Mouse (Mus musculus) embryonic facial prominence, embryonic 13.5 days (tissue): Measurements from ENCODE around the gene Fgf23. TPM values are rescaled to one million over a fixed set of nuclear protein-coding genes. Genes with fewer than 3 reads are reported as not detected.

Experiments
- ATAC-seq: fragments of 200-750 bp; cut with Nextera tagmentation; 2 replicates; pipeline ENCODE4 v1.8.0; 2017; ENCODE audit warnings: low read depth; ENCODE audit not compliant: insufficient number of reproducible peaks, insufficient read depth, low FRiP score, low TSS enrichment
- H3K27ac ChIP-seq: fragments of 300-500 bp; sonication (generic); 2 replicates; pipeline ENCODE4 v1.5.1; 2015; ENCODE audit warnings: moderate library complexity, mild to moderate bottlenecking, inconsistent platforms
- H3K27me3 ChIP-seq: fragments of 300-500 bp; sonication (generic); 2 replicates; pipeline ENCODE4 v1.6.1; 2015; ENCODE audit warnings: mild to moderate bottlenecking, inconsistent platforms
- H3K36me3 ChIP-seq: fragments of 300-500 bp; sonication (generic); 2 replicates; pipeline ENCODE4 v1.6.1; 2015; ENCODE audit warnings: mild to moderate bottlenecking, inconsistent platforms
- H3K4me1 ChIP-seq: fragments of 300-500 bp; sonication (generic); 2 replicates; pipeline ENCODE4 v1.6.1; 2015; ENCODE audit warnings: inconsistent platforms
- H3K4me2 ChIP-seq: fragments of 300-500 bp; sonication (generic); 2 replicates; pipeline ENCODE4 v1.6.1; 2015; ENCODE audit warnings: moderate library complexity, mild to moderate bottlenecking, inconsistent platforms
- H3K4me3 ChIP-seq: fragments of 300-500 bp; sonication (generic); 2 replicates; pipeline ENCODE4 v1.5.1; 2015; ENCODE audit warnings: mild to moderate bottlenecking, inconsistent platforms
- H3K9ac ChIP-seq: fragments of 300-500 bp; sonication (generic); 2 replicates; pipeline ENCODE4 v1.6.1; 2015; ENCODE audit warnings: mild to moderate bottlenecking, inconsistent platforms
- H3K9me3 ChIP-seq: fragments of 300-500 bp; sonication (generic); 2 replicates; pipeline ENCODE4 v1.6.1; 2016; ENCODE audit warnings: inconsistent platforms
- WGBS: fragments of 180-500 bp; shearing (Covaris S2); methylation state at CpG from one replicate; pipeline ENCODE4 v1.1.7; 2015; ENCODE audit warnings: mixed read lengths; 5-methylcytosine and 5-hydroxymethylcytosine counted together
- polyA plus RNA-seq: library from polyadenylated mRNA; unstranded; fragments of >200 nt; fragmentation: Nextera tagmentation; extraction: Ambion mirVana; gene quantifications from 2 replicates; pipeline ENCODE4 v1.2.1, GENCODE M21; 2015

Fgf23 gene
- polyA plus RNA-seq, 1 experiment from 2014 or later = 0.30 TPM

DNA sequence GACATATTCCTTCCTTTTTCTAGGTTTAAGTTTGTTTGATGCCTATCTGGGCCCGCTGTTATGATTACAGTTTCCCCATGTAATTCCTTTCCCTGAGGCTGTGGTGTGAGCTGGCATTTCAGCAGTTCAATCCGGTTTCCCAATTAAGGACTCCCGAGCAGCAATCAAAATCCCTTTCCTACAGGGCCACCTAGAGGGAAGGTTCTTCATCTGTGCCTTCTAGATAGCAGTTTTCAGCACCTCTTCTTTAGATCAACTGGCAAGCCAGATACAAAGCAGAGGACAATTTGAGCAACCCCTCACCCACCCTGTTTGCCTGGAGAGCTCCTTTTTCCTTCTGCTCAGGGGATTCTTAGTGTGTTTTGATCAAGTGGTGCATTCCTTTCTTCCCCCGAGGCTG, 14.0 kb downstream of the Fgf23 start:
- H3K36me3 ChIP-seq = peaks cover 32% of the 10 kb centered on the region
- no peak overlapping the region for H3K4me3 ChIP-seq
- H3K27me3 ChIP-seq = peaks cover 2% of the 10 kb centered on the region
- H3K4me2 ChIP-seq = no peak overlapping the region
- 35% methylated on average over 4 of the region's 4 CpGs for WGBS
- H3K4me1 ChIP-seq = no peaks in the 10 kb centered on the region
- no peak overlapping the region for H3K27ac ChIP-seq
- H3K9ac ChIP-seq = no peak overlapping the region
- no peaks in the 10 kb centered on the region for H3K9me3 ChIP-seq
- ATAC-seq = no peak

DNA sequence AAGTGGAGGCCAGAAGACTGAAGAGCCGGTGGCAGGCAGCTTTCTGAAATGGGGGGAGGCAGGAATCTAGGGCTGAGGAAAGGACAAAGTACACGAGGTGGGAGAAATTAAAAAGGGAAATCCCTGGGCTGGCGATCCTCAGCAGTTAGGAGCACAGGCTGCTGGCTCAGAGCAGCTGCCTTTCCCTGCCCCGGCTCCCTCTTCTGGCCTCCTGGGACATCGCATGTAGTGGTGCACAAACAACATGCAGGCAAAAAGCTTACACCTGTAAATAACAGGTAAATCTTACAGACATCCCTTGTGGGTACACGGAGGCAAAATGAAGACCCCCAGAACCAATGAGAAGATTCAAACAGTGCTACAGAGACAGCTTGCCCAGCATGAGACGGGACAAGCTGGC, 21.9 kb downstream of the Fgf23 start:
- H3K27me3 ChIP-seq = no peaks in the 10 kb centered on the region
- H3K27ac ChIP-seq = no peak overlapping the region
- no peak overlapping the region for H3K4me2 ChIP-seq
- H3K4me3 ChIP-seq = no peak overlapping the region
- ATAC-seq = no peak
- no peaks in the 10 kb centered on the region for H3K4me1 ChIP-seq
- H3K36me3 ChIP-seq = peaks cover 22% of the 10 kb centered on the region; the same call in 1 of the 2 replicates
- H3K9ac ChIP-seq = no peak overlapping the region
- H3K9me3 ChIP-seq = no peaks in the 10 kb centered on the region
- WGBS = 55% methylated on average over 7 of the region's 7 CpGs

DNA sequence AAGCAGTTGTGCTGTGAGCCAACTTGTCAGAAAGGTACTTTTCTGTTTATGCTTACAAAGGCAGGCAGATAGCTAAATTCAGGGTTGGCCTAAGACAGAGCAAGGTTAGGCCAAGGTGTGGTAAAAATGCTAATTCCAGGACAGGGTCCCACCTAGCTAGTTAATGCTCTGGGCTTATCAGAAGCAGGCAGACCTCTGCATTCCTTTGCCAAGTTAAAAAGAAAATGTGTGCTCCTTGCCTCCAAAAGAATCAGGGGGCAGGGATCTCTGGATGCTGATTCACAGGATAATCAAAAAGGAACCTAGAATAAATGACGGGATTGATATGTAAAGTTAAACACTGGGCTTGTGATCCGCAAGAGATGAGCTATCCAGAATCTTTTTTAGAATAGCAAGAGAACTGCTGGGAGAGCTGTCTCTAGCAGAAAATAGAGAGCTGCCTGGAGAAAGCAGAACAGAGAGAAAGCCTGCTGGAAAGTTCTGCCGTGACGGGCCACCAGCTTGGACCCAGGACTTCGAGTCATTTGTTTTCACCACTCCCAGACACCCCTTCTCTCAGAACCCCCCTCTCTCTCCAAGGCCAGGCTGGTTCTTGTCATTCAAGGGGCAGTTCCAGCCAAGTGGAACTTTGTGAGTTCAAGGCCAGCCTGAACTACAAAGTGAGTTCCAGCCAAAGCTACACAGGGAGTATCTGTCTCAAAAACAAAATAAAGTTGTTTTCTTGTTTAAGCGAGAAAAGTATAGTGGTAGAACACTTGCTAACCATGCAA, 31.0 kb downstream of the Fgf23 start:
- Histone ChIP-seq H3K9ac (no peak overlapping the region), H3K4me2 (no peak overlapping the region), H3K36me3 (0 out of 2 replicates have a peak, but pooled peaks cover 4% of the 10 kb centered on the region), H3K9me3 (no peaks in the 10 kb centered on the region), H3K27me3 (no peaks in the 10 kb centered on the region), H3K4me1 (peaks cover 6% of the 10 kb centered on the region; the same call in 1 of the 2 replicates), H3K27ac (no peak overlapping the region), H3K4me3 (no peak overlapping the region)
- ATAC-seq = no peak
- 90% methylated on average over 6 of the region's 6 CpGs for whole genome bisulfite sequencing

DNA sequence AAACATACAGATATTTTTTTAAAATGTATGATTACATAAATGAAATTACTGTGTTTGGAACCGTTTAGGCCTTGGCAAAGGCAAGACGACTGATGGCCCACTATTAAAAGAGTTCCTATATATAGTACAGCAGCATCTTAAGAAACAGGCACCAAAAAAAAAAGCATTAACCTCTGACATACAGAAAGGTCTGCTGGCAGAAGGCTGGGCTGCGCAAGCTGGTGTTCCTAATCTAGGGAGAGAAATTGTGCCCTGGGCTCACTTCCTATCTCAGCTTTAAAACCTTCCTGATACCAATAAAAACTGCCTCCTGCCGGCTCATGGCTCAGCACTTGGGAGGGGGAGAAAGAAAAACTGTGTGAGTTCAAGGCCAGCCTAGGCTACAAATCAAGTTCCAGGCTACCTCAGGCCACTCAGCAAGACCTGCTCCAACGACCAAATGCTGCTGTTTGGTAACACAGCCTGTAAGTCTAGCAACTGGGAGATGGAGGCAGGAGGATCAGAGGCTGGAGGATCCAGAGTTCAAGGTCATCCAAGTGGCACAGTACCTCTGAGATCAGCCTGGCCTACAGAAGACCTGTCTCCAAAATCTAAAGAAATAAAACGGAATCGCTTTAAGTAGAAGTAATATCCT, 31.8 kb downstream of the Fgf23 start:
- H3K9ac ChIP-seq = no peak overlapping the region
- no peak overlapping the region for H3K4me2 ChIP-seq
- ATAC-seq = no peak
- H3K4me3 ChIP-seq = no peak overlapping the region
- no peak overlapping the region for H3K27ac ChIP-seq
- 0 out of 2 replicates have a peak, but pooled peaks cover 4% of the 10 kb centered on the region for H3K36me3 ChIP-seq
- H3K4me1 ChIP-seq = peaks cover 10% of the 10 kb centered on the region
- H3K9me3 ChIP-seq = no peaks in the 10 kb centered on the region
- 80% methylated on average over 7 of the region's 7 CpGs for WGBS
- H3K27me3 ChIP-seq = no peaks in the 10 kb centered on the region

GRCm38 (mm10) chr6:127105107-127105506, 32.4 kb downstream of the Fgf23 start:
- Histone ChIP-seq H3K9ac (no peak overlapping the region), H3K4me2 (no peak overlapping the region), H3K4me3 (no peak overlapping the region), H3K9me3 (no peaks in the 10 kb centered on the region), H3K27me3 (no peaks in the 10 kb centered on the region), H3K4me1 (peaks cover 14% of the 10 kb centered on the region), H3K36me3 (0 out of 2 replicates have a peak, but pooled peaks cover 4% of the 10 kb centered on the region), H3K27ac (no peak overlapping the region)
- 55% methylated on average over 6 of the region's 6 CpGs for WGBS
- no peak for ATAC-seq

- Histone ChIP-seq H3K36me3 (0 out of 2 replicates have a peak, but pooled peaks cover 4% of the 10 kb centered on the region), H3K27ac (no peak overlapping the region), H3K27me3 (no peaks in the 10 kb centered on the region), H3K4me3 (no peak overlapping the region), H3K9me3 (no peaks in the 10 kb centered on the region), H3K4me2 (no peak overlapping the region), H3K4me1 (peaks cover 14% of the 10 kb centered on the region), H3K9ac (no peak overlapping the region)
- 90% methylated on average over 5 of the region's 5 CpGs for WGBS
- no peak for ATAC-seq
Measured at GRCm38 (mm10) chr6:127106189-127106588, 33.5 kb downstream of the Fgf23 start.

DNA sequence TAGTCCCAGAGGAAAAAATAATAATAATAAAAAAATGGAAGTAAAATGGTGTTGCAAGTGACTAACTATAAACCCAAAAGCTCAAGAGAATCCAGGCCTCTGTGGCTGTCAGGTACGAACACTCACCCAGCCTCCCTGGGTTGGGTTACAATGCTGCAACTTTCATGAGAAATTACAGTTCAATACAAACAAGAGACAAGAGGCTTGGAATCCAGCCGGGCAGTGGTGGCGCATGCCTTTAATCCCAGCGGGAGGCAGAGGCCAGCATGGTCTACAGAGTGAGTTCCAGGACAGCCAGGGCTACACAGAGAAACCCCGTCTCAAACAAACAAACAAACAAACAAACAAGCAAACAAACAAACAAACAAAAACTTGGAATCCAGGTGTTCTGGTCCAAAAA, 34.0 kb downstream of the Fgf23 start:
- WGBS = 58% methylated on average over 5 of the region's 5 CpGs
- H3K9ac ChIP-seq = no peak overlapping the region

GRCm38 (mm10) chr6:127107413-127107812, 34.7 kb downstream of the Fgf23 start:
- Histone ChIP-seq H3K4me3 (no peak overlapping the region), H3K27ac (no peak overlapping the region), H3K27me3 (no peaks in the 10 kb centered on the region), H3K4me1 (peaks cover 14% of the 10 kb centered on the region), H3K9me3 (no peaks in the 10 kb centered on the region), H3K36me3 (no peaks in the 10 kb centered on the region), H3K9ac (no peak overlapping the region), H3K4me2 (no peak overlapping the region)
- ATAC-seq = no peak

More for the DNA sequence above, 34.0 kb downstream of the Fgf23 start:
- Histone ChIP-seq H3K27me3 (no peaks in the 10 kb centered on the region), H3K9me3 (no peaks in the 10 kb centered on the region), H3K27ac (no peak overlapping the region), H3K4me1 (peaks cover 14% of the 10 kb centered on the region), H3K4me3 (no peak overlapping the region), H3K4me2 (no peak overlapping the region), H3K36me3 (no peaks in the 10 kb centered on the region)
- no peak for ATAC-seq

DNA sequence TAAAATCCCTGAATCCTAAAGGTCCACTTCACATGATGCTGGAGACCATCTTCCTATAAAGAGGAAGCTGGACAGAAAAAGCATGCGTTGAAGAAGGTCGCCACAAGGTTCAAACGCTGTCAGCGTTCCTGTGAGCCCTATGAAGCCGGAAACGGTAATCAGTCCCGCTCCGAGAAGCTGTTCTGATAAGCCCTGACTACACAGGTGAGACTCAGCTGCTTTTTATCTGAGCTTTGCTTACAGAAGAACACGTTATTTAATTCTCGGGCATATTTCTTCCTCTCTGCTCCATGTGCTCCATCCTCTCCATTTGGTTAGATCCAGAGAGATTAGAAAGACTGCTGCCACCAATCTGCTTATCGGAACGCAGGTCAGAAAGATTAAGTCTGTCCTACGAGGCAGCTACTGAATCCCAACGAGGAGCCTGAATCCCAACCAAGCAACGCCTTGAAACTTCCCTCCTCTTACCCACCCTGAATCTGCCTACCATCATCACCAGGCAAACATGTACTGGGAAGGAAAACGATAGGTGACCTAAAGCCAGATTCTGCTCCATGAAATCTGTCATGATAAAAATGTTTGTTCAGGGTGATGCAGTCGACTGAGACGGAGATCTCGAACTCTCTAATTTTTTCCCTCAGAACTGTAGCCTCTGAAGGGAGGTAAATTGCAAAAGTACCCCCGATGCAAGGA, 35.8 kb downstream of the Fgf23 start:
- peak overlapping the region; percentile 71 for H3K9ac ChIP-seq
- H3K27ac ChIP-seq = no peak overlapping the region
- H3K9me3 ChIP-seq = no peaks in the 10 kb centered on the region

GRCm38 (mm10) chr6:127109402-127109930, 36.8 kb downstream of the Fgf23 start, which contains the start of gene Tigar:
TSS of gene Tigar (minus strand) at chr6:127109557.
- Histone ChIP-seq H3K27me3 (no peaks in the 10 kb centered on the region), H3K27ac (no peak within 1 kb of the TSS), H3K4me2 (peak within 1 kb of the TSS; percentile 82), H3K36me3 (no peaks in the 10 kb centered on the region), H3K9me3 (no peaks in the 10 kb centered on the region), H3K4me1 (peaks cover 14% of the 10 kb centered on the region), H3K9ac (peak within 1 kb of the TSS; percentile 71), H3K4me3 (peak within 1 kb of the TSS; percentile 59)
- peak; percentile 99 for ATAC-seq
- WGBS = under 1% methylated on average over 37 of the region's 37 CpGs

More for the DNA sequence above, 35.8 kb downstream of the Fgf23 start:
- H3K36me3 ChIP-seq = no peaks in the 10 kb centered on the region
- H3K4me1 ChIP-seq = peaks cover 14% of the 10 kb centered on the region
- H3K4me3 ChIP-seq = peak overlapping the region; percentile 59
- no peak for ATAC-seq
- WGBS = 42% methylated on average over 20 of the region's 20 CpGs
- no peaks in the 10 kb centered on the region for H3K27me3 ChIP-seq
- H3K4me2 ChIP-seq = peak overlapping the region; percentile 82

DNA sequence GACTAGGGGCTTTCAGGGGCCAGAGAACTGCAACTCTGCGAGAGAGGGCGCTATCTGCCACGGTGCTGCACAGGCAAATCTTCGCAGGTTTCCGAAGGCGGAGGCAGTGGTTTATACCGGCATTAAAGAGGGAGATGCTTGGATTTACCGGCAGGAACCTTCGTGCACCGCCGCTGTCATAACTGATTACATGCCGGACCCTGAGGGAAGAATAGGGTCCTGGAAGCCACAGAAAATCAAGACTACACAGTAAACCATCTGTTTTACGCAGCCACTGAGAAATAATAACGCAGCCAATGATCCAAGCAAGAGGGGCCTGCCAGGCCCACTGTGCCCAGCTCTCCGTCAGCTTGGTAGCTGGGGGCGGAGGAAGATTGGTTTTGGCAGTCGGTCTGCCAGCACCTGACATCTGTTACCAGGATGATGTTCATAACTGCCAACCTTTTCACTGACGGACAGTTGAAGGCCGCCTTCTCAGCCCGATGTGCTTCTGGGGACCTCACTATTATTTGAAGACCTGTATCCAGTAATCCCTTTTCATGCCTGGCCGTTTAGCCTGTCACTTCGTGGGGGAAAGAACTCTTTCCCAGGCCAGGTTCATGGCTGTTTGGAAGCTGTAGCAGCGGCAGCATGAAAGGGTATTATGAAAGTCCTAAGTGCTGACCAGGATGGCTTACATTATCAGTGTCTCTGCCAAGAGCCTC, 42.2 kb downstream of the Fgf23 start:
- H3K36me3 ChIP-seq = no peaks in the 10 kb centered on the region
- no peak for ATAC-seq
- no peak overlapping the region for H3K4me3 ChIP-seq
- no peak overlapping the region for H3K4me2 ChIP-seq
- H3K9me3 ChIP-seq = no peaks in the 10 kb centered on the region
- no peaks in the 10 kb centered on the region for H3K4me1 ChIP-seq
- H3K27ac ChIP-seq = no peak overlapping the region
- 54% methylated on average over 23 of the region's 23 CpGs for WGBS
- H3K27me3 ChIP-seq = no peaks in the 10 kb centered on the region
- H3K9ac ChIP-seq = no peak overlapping the region
